ENCODE assay signal across 12 mouse cellular contexts in genomic region chr16:18176758-18177157, GRCm38 (mm10). TPM values are rescaled to one million over a fixed set of nuclear protein-coding genes. Genes with fewer than 3 reads are reported as not detected.
A peak's percentile ranks its signal among the peaks of the same experiment; 100 is the strongest.
DNase-seq lines count a peak whose midpoint lies in the region; ATAC-seq and TF ChIP-seq lines count a peak whose summit lies in the region.
"Had no signal": no experiment of that assay in that cellular context is flagged by ENCODE, and none has a peak within 500 bp of the region (broad histone marks: within the 10 kb centered on the region; RNA-seq: fewer than 3 reads in every experiment).

No protein-coding gene starts in this region.

- H3K79me2 ChIP-seq in MEL (ENCODE audit: control insufficient read depth, insufficient read depth, low read length, poor library complexity), result no peaks in the 10 kb centered on the region

- TF ChIP-seq POLR2A in cerebellum, adult 2 months (IDR thresholded peaks at IDR 0.05; ENCODE audit: borderline replicate concordance, insufficient read depth, low read length), result no peak
- TF ChIP-seq POLR2A in MEL (IDR thresholded peaks at IDR 0.05; ENCODE audit: control insufficient read depth in 1 of 2, insufficient read depth in 1 of 2, low read depth in 1 of 2, low read length in 2 of 2, poor library complexity in 1 of 2), result no peak

- DNase-seq in cerebellum, adult 2 months, result peak; percentile 36 to 47
- no peak for DNase-seq in cerebellum, adult 9-11 months
- peak; percentile 20 for DNase-seq in kidney, adult 18-20 months
- no peak for DNase-seq in kidney, postnatal 14 days
- DNase-seq in MEL (ENCODE audit: low read depth, low spot score), result no peak
- no peak for DNase-seq in liver, embryonic 13.5 days
- DNase-seq in spleen, postnatal 14 days (ENCODE audit: low spot score in 2 of 2), result no peak
- DNase-seq in forebrain, embryonic 11.5 days (ENCODE audit: low spot score), result no peak
- DNase-seq: heart, postnatal 14 days had no signal

- 37% methylated on average over 4 of the region's 4 CpGs for WGBS in cerebellum, adult 2 months
- 69% methylated on average over 4 of the region's 4 CpGs for WGBS in liver, embryonic 13.5 days (ENCODE audit: insufficient replicate concordance)
- 82% methylated on average over 4 of the region's 4 CpGs for WGBS in forebrain, embryonic 11.5 days

- H3K9me3 ChIP-seq in MEL (replicated peaks; ENCODE audit: insufficient read depth, low read length), result no peaks in the 10 kb centered on the region
- H3K9me3 ChIP-seq in liver, embryonic 13.5 days (replicated peaks), result no peaks in the 10 kb centered on the region
- H3K9me3 ChIP-seq in forebrain, embryonic 11.5 days (ENCODE audit: control insufficient read depth, low read length), result no peaks in the 10 kb centered on the region
- H3K9me3 ChIP-seq: midbrain, embryonic 15.5 days had no signal

- peaks cover 26% of the 10 kb centered on the region for H3K4me1 ChIP-seq in cerebellum, adult 2 months (ENCODE audit: control insufficient read depth, insufficient read depth, low read length)
- H3K4me1 ChIP-seq in MEL (ENCODE audit: control insufficient read depth in 1 of 2, insufficient read depth in 2 of 2, low read length in 2 of 2), result no peaks in the 10 kb centered on the region
- H3K4me1 ChIP-seq in liver, embryonic 13.5 days (replicated peaks), result peaks cover 18% of the 10 kb centered on the region; the same call in 1 of the 2 replicates
- H3K4me1 ChIP-seq in forebrain, embryonic 11.5 days (replicated peaks; ENCODE audit: control insufficient read depth, insufficient read depth, low read length), result no peaks in the 10 kb centered on the region

- no peak overlapping the region for H3K4me3 ChIP-seq in cerebellum, adult 2 months (replicated peaks; ENCODE audit: insufficient read depth, low read depth, low read length)
- H3K4me3 ChIP-seq in MEL (ENCODE audit: control insufficient read depth in 1 of 2, insufficient read depth in 1 of 2, low read depth in 2 of 2, low read length in 2 of 2), result no peak overlapping the region
- H3K4me3 ChIP-seq in liver, embryonic 13.5 days (replicated peaks), result no peak overlapping the region
- H3K4me3 ChIP-seq in forebrain, embryonic 11.5 days (ENCODE audit: low read depth, low read length), result no peak overlapping the region
- H3K4me3 ChIP-seq: midbrain, embryonic 15.5 days had no signal

- no peaks in the 10 kb centered on the region for H3K36me3 ChIP-seq in MEL (ENCODE audit: control insufficient read depth in 1 of 2, insufficient read depth in 2 of 2, low read length in 2 of 2)
- H3K36me3 ChIP-seq in liver, embryonic 13.5 days, result no peaks in the 10 kb centered on the region
- H3K36me3 ChIP-seq in forebrain, embryonic 11.5 days (ENCODE audit: control insufficient read depth, insufficient read depth, low read length), result no peaks in the 10 kb centered on the region
- H3K36me3 ChIP-seq: midbrain, embryonic 15.5 days had no signal

- no peak for TF ChIP-seq EP300 in MEL (IDR thresholded peaks at IDR 0.05; ENCODE audit: low read depth in 1 of 2, low read length in 2 of 2)

- no peak overlapping the region for H3K9ac ChIP-seq in MEL (ENCODE audit: control insufficient read depth, low read depth, low read length, poor library complexity, severe bottlenecking)
- H3K9ac ChIP-seq in liver, embryonic 13.5 days, result no peak overlapping the region
- H3K9ac ChIP-seq in forebrain, embryonic 11.5 days (ENCODE audit: low read length), result no peak overlapping the region
- H3K9ac ChIP-seq: liver, embryonic 14.5 days; midbrain, embryonic 15.5 days had no signal

- H3K27me3 ChIP-seq in cerebellum, adult 2 months (ENCODE audit: control insufficient read depth, insufficient read depth, low read length), result no peaks in the 10 kb centered on the region
- H3K27me3 ChIP-seq in MEL (ENCODE audit: control insufficient read depth in 1 of 2, insufficient read depth in 2 of 2, low read length in 2 of 2), result peaks cover 0 to 5% of the 10 kb centered on the region in 2 experiments; a peak in 2 of 4 replicates
- no peaks in the 10 kb centered on the region for H3K27me3 ChIP-seq in liver, embryonic 13.5 days
- H3K27me3 ChIP-seq in forebrain, embryonic 11.5 days (ENCODE audit: control insufficient read depth, insufficient read depth, low read length), result no peaks in the 10 kb centered on the region
- H3K27me3 ChIP-seq: midbrain, embryonic 15.5 days had no signal

- no peak overlapping the region for H3K4me2 ChIP-seq in liver, embryonic 13.5 days
- no peak overlapping the region for H3K4me2 ChIP-seq in forebrain, embryonic 11.5 days (ENCODE audit: low read depth, low read length, severe bottlenecking)
- H3K4me2 ChIP-seq: midbrain, embryonic 15.5 days had no signal

- peak; percentile 24; the same call in 1 of the 2 replicates for ATAC-seq in liver, embryonic 13.5 days (ENCODE audit: low read depth)
- ATAC-seq in forebrain, embryonic 11.5 days (replicated peaks; ENCODE audit: low FRiP score), result no peak
- ATAC-seq: midbrain, embryonic 15.5 days had no signal

- no peak; the same call in none of the 2 replicates for TF ChIP-seq RAD21 in MEL (IDR thresholded peaks at IDR 0.05; ENCODE audit: low read depth, low read length)

- H3K27ac ChIP-seq in cerebellum, adult 2 months (ENCODE audit: insufficient read depth, low read length), result no peak overlapping the region
- H3K27ac ChIP-seq in MEL (ENCODE audit: control insufficient read depth, low read depth, low read length), result no peak overlapping the region
- no peak overlapping the region for H3K27ac ChIP-seq in liver, embryonic 13.5 days
- H3K27ac ChIP-seq in forebrain, embryonic 11.5 days (ENCODE audit: low read depth, low read length), result no peak overlapping the region
- H3K27ac ChIP-seq: liver, embryonic 14.5 days; midbrain, embryonic 15.5 days had no signal

- peak; percentile 16; the same call in 1 of the 2 replicates for TF ChIP-seq CTCF in cerebellum, adult 2 months (IDR thresholded peaks at IDR 0.05; ENCODE audit: borderline replicate concordance, insufficient read depth, low read depth, low read length)
- peak in 1 of 3 experiments; percentile 34; a peak in 2 of 6 replicates for TF ChIP-seq CTCF in MEL (IDR thresholded peaks at IDR 0.05 in 2 of 3, conservative IDR thresholded peaks at IDR 0.05 in 1 of 3; ENCODE audit: control insufficient read depth in 1 of 3, insufficient read depth in 1 of 3, low read depth in 2 of 3, low read length in 3 of 3, poor library complexity in 1 of 3, severe bottlenecking in 1 of 3)

TF ChIP-seq in MEL, 35 proteins besides CTCF, POLR2A, EP300 and RAD21:
- TF ChIP-seq SMC3 (IDR thresholded peaks at IDR 0.05; ENCODE audit: low read depth, low read length) (peak; percentile 47), ZC3H11A (IDR thresholded peaks at IDR 0.05; ENCODE audit: low read depth, low read length) (peak; percentile 7; the same call in 1 of the 2 replicates), NRF1 (IDR thresholded peaks at IDR 0.05; ENCODE audit: insufficient read depth, low read depth, low read length, poor library complexity, severe bottlenecking) (no peak), USF1 (IDR thresholded peaks at IDR 0.05; ENCODE audit: low read depth, low read length) (no peak)

RNA-seq across cellular contexts. Expression of gene Ccdc188, which starts 40.9 kb away (rescaled TPM):
- not detected in 2 replicates for polyA plus RNA-seq in cerebellum, adult 2 months (2012; rRNA removed)
- total RNA-seq in MEL (2012; rRNA removed), result not detected in 2 replicates
- polyA plus RNA-seq in MEL (2012; ENCODE audit: insufficient read depth in 1 of 2, insufficient read length in 2 of 2, low read depth in 1 of 2, low replicate concordance in 2 of 2, missing spikeins in 1 of 2), result not detected
- not detected in 2 replicates for polyA plus RNA-seq in liver, embryonic 13.5 days (2015; fragmentation: Nextera tagmentation; extraction: Ambion mirVana)
- polyA plus RNA-seq in forebrain, embryonic 11.5 days (2014; fragmentation: Nextera tagmentation; extraction: Ambion mirVana), result not detected in 2 replicates
- total RNA-seq: heart, postnatal 14 days had no signal
- polyA plus RNA-seq: embryonic facial prominence, embryonic 14.5 days; liver, embryonic 14.5 days had no signal

RNA-seq across cellular contexts. Expression of gene Rtn4r, which starts 49.3 kb away (rescaled TPM):
- 82.9 and 97.4 TPM in 2 replicates for polyA plus RNA-seq in cerebellum, adult 2 months (2012; rRNA removed)
- total RNA-seq in MEL (2012; rRNA removed), result 0.10 TPM in 1 of 2 replicates, not detected in the other
- under 1 TPM in 1 of 2 experiments, not detected in 1; 0.04 TPM for polyA plus RNA-seq in MEL (2012; ENCODE audit: insufficient read depth in 1 of 2, insufficient read length in 2 of 2, low read depth in 1 of 2, low replicate concordance in 2 of 2, missing spikeins in 1 of 2)
- 0.33 and 0.56 TPM in 2 replicates for polyA plus RNA-seq in liver, embryonic 13.5 days (2015; fragmentation: Nextera tagmentation; extraction: Ambion mirVana)
- polyA plus RNA-seq in forebrain, embryonic 11.5 days (2014; fragmentation: Nextera tagmentation; extraction: Ambion mirVana), result 3.2 and 4.0 TPM in 2 replicates

RNA-seq across cellular contexts. Expression of gene Zdhhc8, which starts 58.2 kb away (rescaled TPM):
- 74.0 and 85.3 TPM in 2 replicates for polyA plus RNA-seq in cerebellum, adult 2 months (2012; rRNA removed)
- total RNA-seq in MEL (2012; rRNA removed), result 9.1 and 9.6 TPM in 2 replicates
- 10 to 100 TPM in 1 of 2 experiments, not detected in 1; 33.2 TPM for polyA plus RNA-seq in MEL (2012; ENCODE audit: insufficient read depth in 1 of 2, insufficient read length in 2 of 2, low read depth in 1 of 2, low replicate concordance in 2 of 2, missing spikeins in 1 of 2)
- polyA plus RNA-seq in liver, embryonic 13.5 days (2015; fragmentation: Nextera tagmentation; extraction: Ambion mirVana), result 1.7 and 2.3 TPM in 2 replicates
- 15.8 and 18.6 TPM in 2 replicates for polyA plus RNA-seq in forebrain, embryonic 11.5 days (2014; fragmentation: Nextera tagmentation; extraction: Ambion mirVana)

Comparison
In these comparisons a context has a peak if more than half of its experiments do, and no peak if none do; other contexts are left out.
1. DNase-seq: peak in cerebellum, adult 2 months (2 of 2) and kidney, adult 18-20 months (single experiment); none in cerebellum, adult 9-11 months (single experiment), kidney, postnatal 14 days (single experiment), MEL (single experiment), liver, embryonic 13.5 days (single experiment), spleen, postnatal 14 days (0 of 2) and forebrain, embryonic 11.5 days (single experiment).
2. RNA of gene Rtn4r, which starts 49.3 kb away (polyA plus RNA-seq): 82.9 to 97.4 TPM in cerebellum, adult 2 months; 3.2 to 4.0 TPM in forebrain, embryonic 11.5 days, 0.33 to 0.56 TPM in liver, embryonic 13.5 days and 0.04 TPM in MEL; every median in the first group is over 10 times any median in the second.